Mouse (Mus musculus): ENCODE measurements around the gene AF067061.
"Not testable (repeated sequence)": the region's sequence is repeated elsewhere in the genome, so short reads cannot be mapped to it uniquely, and the experiment has no call there.

AF067061 gene

DNA sequence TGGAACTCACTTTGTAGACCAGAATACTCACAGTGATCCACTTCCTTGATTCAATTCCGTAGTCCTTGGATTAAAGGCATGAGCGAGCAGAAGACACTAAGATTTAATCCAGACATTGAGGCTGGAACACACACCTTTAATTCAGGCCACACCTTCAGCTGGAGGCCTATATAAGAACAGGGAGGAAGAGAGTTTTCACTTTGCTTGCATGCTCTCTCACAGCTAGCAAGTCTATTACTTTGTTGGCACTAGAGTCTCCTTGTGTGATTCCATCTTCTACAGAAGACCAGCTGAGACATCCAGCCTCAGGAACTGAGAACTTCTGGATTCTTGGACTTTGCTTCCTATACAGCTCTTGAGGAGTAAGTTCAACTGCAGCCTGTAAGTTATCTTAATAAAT, at the start of gene AF067061:
Gene AF067061, plus strand, starts transcription at position 245 of the 400 bp plus-strand sequence.
- not testable (repeated sequence) for DNase-seq

DNA sequence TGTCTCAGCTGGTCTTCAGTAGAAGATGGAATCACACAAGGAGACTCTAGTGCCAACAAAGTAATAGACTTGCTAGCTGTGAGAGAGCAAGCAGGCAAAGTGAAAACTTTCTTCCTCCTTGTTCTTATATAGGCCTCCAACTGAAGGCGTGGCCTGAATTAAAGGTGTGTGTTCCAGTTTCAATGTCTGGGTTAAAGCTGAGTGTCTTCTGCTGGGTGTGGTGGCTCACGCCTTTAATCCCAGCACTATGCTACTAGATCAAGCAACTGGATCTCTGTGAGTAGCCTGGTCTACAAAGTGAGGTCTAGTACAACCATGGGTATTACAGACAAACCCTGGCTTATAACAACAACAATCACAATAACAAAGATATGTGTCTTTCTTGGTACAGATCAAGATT, 47.1 kb upstream of the AF067061 start, which contains the start of gene Gm21762:
Gene Gm21762, minus strand, starts transcription at position 101 of the 400 bp plus-strand sequence.
- not testable (repeated sequence) for DNase-seq

DNA sequence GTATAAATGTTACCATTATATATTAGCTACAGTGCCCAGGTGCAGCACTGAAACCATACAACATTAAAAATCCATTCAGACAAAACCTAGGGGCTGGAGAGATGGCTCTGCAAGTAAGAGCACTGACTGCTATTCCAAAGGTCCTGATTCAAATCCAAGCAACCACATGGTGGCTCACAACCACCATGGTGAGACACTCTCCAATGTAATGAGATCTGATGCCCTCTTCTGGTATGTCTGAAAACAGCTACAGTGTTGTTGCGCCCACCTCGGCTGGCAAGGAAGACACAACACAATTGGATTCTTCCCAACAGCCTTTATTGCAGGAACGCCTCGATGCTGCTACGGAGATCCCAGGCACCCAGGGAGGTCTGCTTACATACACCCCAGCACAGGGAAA, 42.0 kb upstream of the AF067061 start:
- not testable (repeated sequence) for DNase-seq

DNA sequence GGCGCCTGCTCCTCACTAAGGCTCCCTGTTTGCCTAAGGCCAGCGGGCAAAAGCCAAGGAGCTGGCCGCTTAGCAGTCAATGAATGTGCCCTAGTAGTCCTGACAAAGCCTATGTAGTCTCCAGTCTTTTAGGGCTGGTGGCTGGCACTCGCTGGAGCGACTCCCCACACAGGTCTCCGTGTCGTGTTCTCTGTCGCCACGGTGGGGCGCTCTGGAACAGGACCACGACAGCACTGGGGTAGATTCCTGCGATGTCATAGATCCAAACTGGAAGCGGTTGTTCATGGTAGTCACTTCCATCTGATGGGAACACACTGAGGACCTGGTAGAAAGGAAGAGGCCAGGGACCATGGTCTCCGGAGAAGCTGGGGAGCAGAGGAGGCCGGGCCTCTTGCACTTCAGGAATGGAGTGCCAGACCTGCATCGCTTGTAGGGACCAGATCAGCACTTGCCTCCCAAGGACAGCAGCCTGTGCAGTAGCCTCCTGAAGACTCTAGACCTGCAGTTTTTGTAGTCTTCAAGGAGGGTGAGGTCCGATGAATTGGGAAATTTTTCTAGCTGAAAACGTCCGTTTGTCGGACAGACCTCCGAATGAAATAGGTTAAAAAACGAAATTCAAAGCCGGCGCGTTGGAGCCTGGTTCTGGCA, 39.8 kb upstream of the AF067061 start:
- peak; percentile 13 for DNase-seq

DNA sequence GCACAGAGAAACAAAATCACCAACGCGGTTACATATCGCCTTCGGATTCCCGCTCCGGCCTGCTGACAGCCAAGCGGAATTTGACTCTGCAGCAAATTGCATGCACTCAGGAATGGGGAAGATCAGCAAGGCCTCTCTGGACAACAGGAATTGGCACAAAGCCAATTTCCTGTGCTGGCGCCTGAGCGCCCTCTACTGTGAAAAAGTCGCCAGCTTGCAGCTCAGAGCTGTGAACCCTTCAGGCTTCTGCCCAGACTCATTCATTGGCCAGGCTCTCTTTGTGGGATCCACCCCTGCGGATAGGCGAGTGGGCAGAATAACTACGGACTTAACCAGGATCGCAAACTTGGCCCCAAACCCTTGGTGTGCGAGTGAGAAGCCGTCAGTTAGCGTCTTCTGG, 31.1 kb upstream of the AF067061 start:
- not testable (repeated sequence) for DNase-seq

DNA sequence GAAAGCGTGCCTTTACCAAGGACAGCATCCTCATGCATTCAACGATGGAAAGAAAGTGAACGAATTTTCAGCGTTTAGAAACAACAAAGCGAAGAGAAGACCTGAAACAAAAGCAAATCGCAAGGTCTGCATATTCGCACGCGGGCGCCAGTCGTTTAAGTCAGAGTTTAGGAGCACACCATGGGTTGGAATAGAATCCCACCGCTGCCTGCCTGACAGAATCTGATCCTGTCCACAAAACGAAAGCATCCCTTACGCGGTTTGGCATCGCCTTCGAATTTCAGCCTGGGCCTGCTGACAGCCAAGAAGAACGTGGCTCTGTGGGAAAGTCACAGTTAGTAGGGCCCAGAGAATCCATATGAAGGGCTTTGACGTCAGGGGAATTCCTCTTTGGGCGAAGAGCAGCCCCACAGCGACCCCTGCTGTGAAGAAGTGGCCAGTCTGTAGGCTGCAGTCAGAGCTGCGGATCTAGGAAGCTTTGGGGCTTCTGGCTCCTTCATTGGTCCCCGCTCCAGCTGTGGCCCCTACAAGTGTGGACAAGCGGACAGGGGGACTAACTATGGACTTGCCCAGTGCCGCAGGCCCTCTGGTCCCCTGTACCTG, 30.4 kb upstream of the AF067061 start:
- not testable (repeated sequence) for DNase-seq

DNA sequence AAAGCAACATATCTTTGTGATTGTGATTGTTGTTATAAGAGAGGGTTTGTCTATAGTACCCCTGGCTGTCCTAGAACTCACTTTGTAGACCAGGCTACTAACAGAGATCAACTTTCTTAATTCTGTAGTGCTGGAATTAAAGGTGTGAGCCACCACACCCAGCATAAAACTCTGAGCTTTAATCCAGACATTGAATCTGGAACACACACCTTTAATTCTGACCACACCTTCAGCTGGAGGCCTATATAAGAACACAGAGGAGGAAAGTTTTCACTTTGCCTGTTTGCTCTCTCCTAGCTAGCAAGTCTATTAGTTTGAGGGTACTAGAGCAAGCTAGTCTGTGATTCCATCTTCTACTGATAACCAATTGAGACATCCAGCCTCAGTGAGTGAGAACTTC, 24.1 kb upstream of the AF067061 start, which contains the start of gene Gm21731:
Gene Gm21731, plus strand, starts transcription at position 301 of the 400 bp plus-strand sequence.
- not testable (repeated sequence) for DNase-seq

DNA sequence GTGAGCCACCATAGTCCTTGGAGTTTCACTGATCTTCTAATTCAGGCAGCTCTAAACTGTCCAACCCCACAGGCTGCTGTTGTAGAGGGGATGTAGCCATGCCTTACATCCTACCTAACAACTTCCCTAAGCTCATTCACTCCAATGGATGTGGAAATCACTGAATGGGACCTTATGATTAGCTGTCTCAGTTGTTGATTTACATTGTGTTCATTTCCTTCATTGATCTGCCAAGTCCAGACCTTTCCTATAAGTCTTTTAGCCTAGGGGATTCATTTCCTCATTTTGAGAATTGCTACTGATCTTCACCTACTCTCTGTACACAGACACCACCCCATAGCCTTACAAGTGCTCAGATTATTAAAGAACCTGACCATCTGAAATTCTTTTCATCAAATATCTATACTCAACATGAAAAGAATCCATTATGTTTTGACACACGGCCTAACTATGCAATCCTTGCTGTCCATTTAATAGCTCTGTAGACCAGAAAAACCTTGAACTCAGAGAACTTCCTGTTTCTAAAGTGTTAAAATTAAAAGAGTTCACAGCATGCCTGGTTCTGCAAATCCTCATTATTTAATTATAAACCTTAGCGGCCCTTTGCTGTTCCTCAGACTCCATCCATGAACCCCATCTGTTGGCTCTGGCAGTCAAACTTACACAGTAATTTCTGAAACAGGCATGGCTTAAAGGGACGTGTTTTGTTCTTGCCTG, 11.5 kb upstream of the AF067061 start:
- not testable (repeated sequence) for DNase-seq

DNA sequence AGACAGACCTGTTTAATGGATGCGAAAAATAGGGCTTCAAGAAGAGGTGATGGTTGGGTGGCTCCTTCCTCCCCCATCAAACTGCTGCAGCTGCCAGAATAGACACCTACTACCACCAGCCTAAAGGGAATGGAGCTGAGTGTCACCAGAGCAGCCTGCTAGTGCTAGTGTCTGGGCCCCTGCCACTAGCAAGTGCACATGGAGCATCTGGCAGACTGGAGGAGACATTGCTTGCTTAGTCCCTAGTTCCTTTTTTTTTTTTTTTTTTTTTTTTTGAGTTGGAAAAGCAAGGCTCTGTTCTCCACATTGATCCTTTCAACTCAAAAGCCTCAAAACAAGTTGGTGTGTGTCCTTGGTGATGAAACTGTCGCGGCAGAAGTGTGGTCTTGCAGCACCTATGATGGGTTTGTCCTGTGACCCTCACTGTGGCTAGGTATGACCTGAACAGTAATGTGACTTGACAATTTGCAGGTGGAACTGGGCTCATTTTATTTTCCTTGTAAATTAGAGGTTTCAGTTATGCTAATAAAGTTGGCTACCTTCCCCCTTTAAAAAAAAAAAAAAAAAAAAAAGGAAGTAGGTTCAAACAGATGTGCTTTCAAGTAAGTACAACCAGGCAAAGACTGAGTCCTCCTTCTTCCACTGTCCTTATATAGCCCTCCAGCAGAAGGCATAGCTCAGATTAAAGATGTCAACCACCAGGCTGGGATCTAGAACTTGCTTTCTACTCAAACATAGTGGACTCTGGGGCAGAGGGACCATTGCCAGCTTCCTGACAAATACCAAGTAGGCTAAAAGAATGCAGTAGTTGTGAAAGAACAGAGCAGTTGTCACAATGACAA, 3.9 kb upstream of the AF067061 start:
- DNase-seq: not testable (repeated sequence)

DNA sequence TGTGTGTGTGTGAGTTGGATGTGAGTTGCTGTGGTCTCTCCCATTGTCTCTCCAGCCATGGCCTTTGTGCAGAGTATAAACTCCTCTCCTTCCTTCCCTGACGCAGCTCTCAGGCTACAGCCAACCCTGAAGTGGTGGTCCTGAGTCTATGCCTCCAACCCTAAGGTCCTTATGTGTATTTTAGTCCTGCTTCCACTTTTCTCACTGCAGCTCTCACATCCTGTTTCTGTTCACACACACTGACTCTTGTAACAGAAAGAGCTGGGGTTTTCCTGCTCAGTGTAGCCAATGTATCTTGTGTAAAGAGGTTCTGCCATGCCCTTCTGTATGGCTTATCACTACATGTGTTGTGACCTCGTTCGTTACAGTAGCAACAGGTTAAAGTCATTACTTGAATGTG, 3.2 kb upstream of the AF067061 start:
- not testable (repeated sequence) for DNase-seq

DNA sequence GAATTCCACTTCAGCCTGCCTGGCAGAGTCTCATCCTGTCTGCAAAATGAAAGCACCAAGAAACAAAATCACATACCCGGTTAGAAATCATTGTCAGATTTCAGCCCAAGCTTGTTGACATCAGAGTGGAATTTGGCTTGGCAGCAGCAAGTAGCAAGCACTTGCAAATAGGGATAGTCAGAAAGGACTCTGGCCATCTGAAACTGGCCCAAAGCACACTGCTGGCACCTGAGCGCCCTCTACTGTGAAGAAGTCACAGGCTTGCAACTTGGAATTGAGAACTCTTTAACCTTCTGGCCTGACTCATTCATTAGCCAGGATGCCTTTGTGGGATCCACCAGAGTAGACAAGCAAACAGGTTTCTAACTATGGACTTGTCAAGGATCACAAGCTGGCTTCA, 14.9 kb downstream of the AF067061 start:
- not testable (repeated sequence) for DNase-seq

DNA sequence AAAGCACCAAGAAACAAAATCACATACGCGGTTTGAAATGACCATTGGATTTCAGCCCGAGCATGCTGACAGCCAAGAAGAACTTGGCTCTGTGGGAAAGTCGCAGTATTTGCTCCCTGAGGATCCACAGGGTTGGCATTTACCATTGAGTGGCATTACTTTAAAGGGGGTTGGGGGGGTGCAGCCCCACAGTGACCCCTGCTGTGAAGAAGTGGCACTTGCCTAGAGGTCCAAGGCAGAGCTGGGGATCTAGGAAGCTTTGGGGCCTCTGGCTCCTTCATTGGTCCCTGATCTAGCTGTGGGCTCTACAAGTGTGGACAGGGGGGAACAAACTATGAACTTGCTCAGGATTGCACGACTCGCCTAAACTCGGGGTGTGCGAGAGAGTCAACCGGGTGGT, 15.9 kb downstream of the AF067061 start:
- no peak for DNase-seq

DNA sequence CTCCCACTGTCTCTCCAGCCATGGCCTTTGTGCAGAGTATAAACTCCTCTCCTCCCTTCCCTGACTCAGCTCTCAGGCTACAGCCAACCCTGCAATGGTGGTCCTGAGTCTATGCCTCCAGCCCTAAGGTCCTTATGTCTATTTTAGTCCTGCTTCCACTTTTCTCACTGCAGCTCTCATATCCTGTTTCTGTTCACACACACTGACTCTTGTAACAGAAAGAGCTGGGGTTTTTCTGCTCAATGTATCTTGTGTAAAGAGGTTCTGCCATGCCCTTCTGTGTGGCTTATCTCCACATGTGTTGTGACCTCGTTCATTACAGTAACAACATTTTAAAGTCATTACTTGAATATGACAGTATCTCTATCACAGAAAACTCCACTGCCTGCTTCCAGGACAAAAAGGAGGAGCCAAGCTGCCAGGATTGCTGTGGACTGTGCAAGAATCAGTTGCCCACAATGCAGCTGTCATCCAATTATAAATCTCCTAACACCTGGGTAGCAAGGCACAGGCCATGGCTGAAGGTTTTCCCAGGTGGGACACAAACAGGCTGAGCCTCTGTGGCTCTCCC, 36.5 kb downstream of the AF067061 start:
- DNase-seq: no peak

DNA sequence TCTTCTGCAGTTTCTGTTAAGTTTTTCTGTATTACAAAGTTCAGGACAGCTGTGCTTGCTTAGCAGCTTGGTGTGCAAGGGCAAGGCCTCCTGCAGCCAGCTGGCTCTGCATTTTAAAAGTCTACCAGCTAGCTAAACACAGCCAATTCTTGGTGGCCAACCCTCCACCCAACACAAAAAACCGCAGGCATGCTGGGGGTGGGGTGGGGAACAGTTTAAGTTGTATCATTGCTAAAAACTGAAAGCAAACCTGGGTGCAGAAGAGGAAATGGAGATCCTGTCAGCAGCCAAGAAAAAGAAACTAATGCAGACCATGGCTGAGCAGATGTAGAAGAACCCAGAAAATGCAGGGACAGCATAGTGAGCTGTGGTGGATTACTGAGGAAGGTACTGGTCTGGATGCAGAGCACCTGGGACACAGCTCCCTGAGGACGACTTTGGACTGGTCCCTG, 37.1 kb downstream of the AF067061 start, which contains the start of gene BC147527:
Gene BC147527, plus strand, starts transcription at position 402 of the 452 bp plus-strand sequence.
- no peak for DNase-seq

DNA sequence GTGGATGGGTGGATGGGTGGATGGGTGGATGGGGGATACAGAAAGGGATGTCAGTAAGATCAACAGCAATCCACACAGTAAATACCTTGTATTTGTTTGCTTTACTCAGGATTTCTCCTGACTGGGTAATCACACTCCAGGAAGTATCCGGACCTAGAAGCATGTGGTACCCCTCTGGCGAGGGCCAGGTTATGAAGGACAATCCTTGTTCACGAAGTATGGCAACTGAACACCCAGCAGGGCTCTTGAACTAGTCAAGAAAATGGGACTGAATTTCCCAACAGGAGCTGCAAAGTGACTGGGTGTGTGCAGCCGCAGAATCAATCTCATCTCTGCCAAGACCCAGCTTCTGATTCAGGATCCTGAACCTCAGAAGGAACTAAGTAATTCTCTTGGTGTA, 37.9 kb downstream of the AF067061 start:
- DNase-seq: no peak

DNA sequence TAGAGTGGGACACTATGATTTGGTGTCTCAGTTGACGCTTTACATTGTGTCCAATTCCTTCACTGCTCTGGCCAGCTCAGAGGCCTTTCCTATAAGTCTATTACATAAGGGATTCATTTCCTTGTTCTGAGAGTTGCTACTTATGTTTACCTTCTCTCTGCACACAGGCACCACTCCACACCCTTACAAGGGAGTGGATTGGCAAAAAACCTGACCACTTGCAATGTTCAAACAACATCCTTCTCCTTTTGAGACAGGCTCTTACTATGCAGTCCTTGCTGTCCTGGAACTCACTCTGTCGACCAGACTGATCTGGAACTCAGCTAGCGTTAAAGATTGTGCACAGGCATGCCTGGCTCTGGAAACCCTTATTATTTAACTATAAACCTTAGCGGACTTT, 47.8 kb downstream of the AF067061 start:
- DNase-seq: no peak

DNA sequence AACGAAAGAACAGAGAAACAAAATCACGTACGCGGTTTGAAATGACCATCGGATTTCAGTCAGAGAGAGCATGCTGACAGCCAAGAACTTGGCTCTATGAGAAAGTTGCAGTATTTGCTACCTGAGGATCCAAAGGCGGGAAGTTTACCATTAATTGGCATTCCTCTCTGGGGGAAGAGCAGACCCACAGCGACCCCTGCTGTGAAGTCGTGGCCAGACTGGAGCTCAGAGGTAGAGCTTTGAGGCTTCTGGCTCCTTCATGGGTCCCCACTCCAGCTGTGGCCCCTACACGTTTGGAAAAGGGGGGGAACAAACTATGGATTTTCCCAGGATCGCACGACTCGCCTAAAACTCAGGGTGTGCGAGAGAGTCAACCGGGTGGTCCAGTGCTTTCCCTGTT, 50.7 kb downstream of the AF067061 start:
- DNase-seq: no peak

Data from cerebellum, adult 9-11 months (tissue).